In genomic region chr12:4888739-4889138, GRCm38 (mm10) we compare ENCODE assay signal across 20 mouse cellular contexts. TPM values are rescaled to one million over a fixed set of nuclear protein-coding genes. Genes with fewer than 3 reads are reported as not detected.
DNase-seq lines count a peak whose midpoint lies in the region; ATAC-seq and TF ChIP-seq lines count a peak whose summit lies in the region.
"Had no signal": no experiment of that assay in that cellular context is flagged by ENCODE, and none has a peak within 500 bp of the region (broad histone marks: within the 10 kb centered on the region; RNA-seq: fewer than 3 reads in every experiment).

No protein-coding gene starts in this region.

- H3K4me3 ChIP-seq in heart, embryonic 12.5 days: no peak overlapping the region
- no peak overlapping the region for H3K4me3 ChIP-seq in liver, embryonic 13.5 days (replicated peaks)
- H3K4me3 ChIP-seq in liver, postnatal 0 days (ENCODE audit: low read depth, low read length): no peak overlapping the region
- H3K4me3 ChIP-seq in forebrain, embryonic 15.5 days: no peak overlapping the region
- H3K4me3 ChIP-seq: embryonic facial prominence, embryonic 15.5 days; erythroblast, embryonic 14.5 days; forebrain, embryonic 10.5 days; hindbrain, embryonic 10.5 days had no signal

- peaks cover 7% of the 10 kb centered on the region for H3K4me1 ChIP-seq in heart, embryonic 12.5 days (replicated peaks)
- peaks cover 28% of the 10 kb centered on the region for H3K4me1 ChIP-seq in liver, embryonic 13.5 days (replicated peaks)
- H3K4me1 ChIP-seq in liver, postnatal 0 days (ENCODE audit: insufficient read depth): no peaks in the 10 kb centered on the region
- H3K4me1 ChIP-seq in forebrain, embryonic 15.5 days: no peaks in the 10 kb centered on the region
- H3K4me1 ChIP-seq: embryonic facial prominence, embryonic 15.5 days; forebrain, embryonic 10.5 days; hindbrain, embryonic 10.5 days had no signal

- H3K4me2 ChIP-seq in heart, embryonic 12.5 days: no peak overlapping the region
- no peak overlapping the region for H3K4me2 ChIP-seq in liver, embryonic 13.5 days
- no peak overlapping the region for H3K4me2 ChIP-seq in liver, postnatal 0 days (ENCODE audit: low read depth, low read length)
- H3K4me2 ChIP-seq in forebrain, embryonic 15.5 days (replicated peaks): no peak overlapping the region
- H3K4me2 ChIP-seq: embryonic facial prominence, embryonic 15.5 days; heart, embryonic 11.5 days; hindbrain, embryonic 14.5 days had no signal

- no peak for TF ChIP-seq CTCF in liver, postnatal 0 days (IDR thresholded peaks at IDR 0.05; ENCODE audit: low read depth)

- 0 out of 2 replicates have a peak, but pooled peaks have one; percentile 57 for ATAC-seq in heart, embryonic 12.5 days (ENCODE audit: insufficient number of reproducible peaks, low FRiP score)
- peak; percentile 96 for ATAC-seq in liver, embryonic 13.5 days (ENCODE audit: low read depth)
- ATAC-seq in liver, postnatal 0 days: peak; percentile 54
- no peak for ATAC-seq in forebrain, embryonic 15.5 days (replicated peaks)
- ATAC-seq: forebrain, embryonic 14.5 days had no signal

- TF ChIP-seq EP300 in liver, postnatal 0 days (IDR thresholded peaks at IDR 0.05; ENCODE audit: low read depth): no peak

- no peak overlapping the region for H3K27ac ChIP-seq in heart, embryonic 12.5 days (ENCODE audit: poor library complexity, severe bottlenecking)
- peak overlapping the region; percentile 23; the same call in 1 of the 2 replicates for H3K27ac ChIP-seq in liver, embryonic 13.5 days
- H3K27ac ChIP-seq in liver, postnatal 0 days (ENCODE audit: low read depth): no peak overlapping the region
- no peak overlapping the region for H3K27ac ChIP-seq in forebrain, embryonic 15.5 days (replicated peaks)
- H3K27ac ChIP-seq: embryonic facial prominence, embryonic 15.5 days; forebrain, embryonic 10.5 days; hindbrain, embryonic 10.5 days; hindbrain, embryonic 14.5 days had no signal

- peaks cover 20% of the 10 kb centered on the region for H3K36me3 ChIP-seq in heart, embryonic 12.5 days
- peaks cover 55% of the 10 kb centered on the region for H3K36me3 ChIP-seq in liver, embryonic 13.5 days
- H3K36me3 ChIP-seq in liver, postnatal 0 days (replicated peaks; ENCODE audit: insufficient read depth, low read length): peaks cover 33% of the 10 kb centered on the region
- H3K36me3 ChIP-seq in forebrain, embryonic 15.5 days: peaks cover 16% of the 10 kb centered on the region

- no peaks in the 10 kb centered on the region for H3K9me3 ChIP-seq in heart, embryonic 12.5 days (replicated peaks)
- no peaks in the 10 kb centered on the region for H3K9me3 ChIP-seq in liver, embryonic 13.5 days (replicated peaks)
- H3K9me3 ChIP-seq in liver, postnatal 0 days (ENCODE audit: low read length): no peaks in the 10 kb centered on the region
- no peaks in the 10 kb centered on the region for H3K9me3 ChIP-seq in forebrain, embryonic 15.5 days
- H3K9me3 ChIP-seq: embryonic facial prominence, embryonic 15.5 days; forebrain, embryonic 10.5 days; hindbrain, embryonic 10.5 days had no signal

- no peak for DNase-seq in heart, adult 18-20 months
- DNase-seq in liver, embryonic 13.5 days: no peak
- no peak for DNase-seq in liver, postnatal 0 days
- DNase-seq in right cerebral cortex, adult 2 months (ENCODE audit: low spot score in 2 of 2): no peak
- DNase-seq: adrenal gland, adult 2 months; adrenal gland, postnatal 36 days; cerebellum, adult 2 months; cerebellum, postnatal 14 days; embryo, embryonic 11 days; gastrocnemius, postnatal 25 days had no signal

- no peaks in the 10 kb centered on the region for H3K27me3 ChIP-seq in heart, embryonic 12.5 days (replicated peaks)
- H3K27me3 ChIP-seq in liver, embryonic 13.5 days: no peaks in the 10 kb centered on the region
- no peaks in the 10 kb centered on the region for H3K27me3 ChIP-seq in liver, postnatal 0 days (ENCODE audit: insufficient read depth, low read length)
- H3K27me3 ChIP-seq in forebrain, embryonic 15.5 days: no peaks in the 10 kb centered on the region
- H3K27me3 ChIP-seq: CH12.LX; embryonic facial prominence, embryonic 15.5 days had no signal

- H3K9ac ChIP-seq in heart, embryonic 12.5 days: no peak overlapping the region
- no peak overlapping the region for H3K9ac ChIP-seq in liver, embryonic 13.5 days
- no peak overlapping the region for H3K9ac ChIP-seq in liver, postnatal 0 days (replicated peaks)
- H3K9ac ChIP-seq in forebrain, embryonic 15.5 days (replicated peaks): no peak overlapping the region
- H3K9ac ChIP-seq: embryonic facial prominence, embryonic 15.5 days; hindbrain, embryonic 14.5 days had no signal

RNA-seq across cellular contexts. Expression of gene Mfsd2b, which starts 14.6 kb away (rescaled TPM):
- 7.2 TPM in 2 replicates for polyA plus RNA-seq in heart, embryonic 12.5 days (2016; fragmentation: Nextera tagmentation; extraction: Ambion mirVana)
- under 1 TPM; 0.52 to 0.93 TPM for total RNA-seq in heart, adult 18-20 months (2021)
- 61.2 and 64.9 TPM in 2 replicates for polyA plus RNA-seq in liver, embryonic 13.5 days (2015; fragmentation: Nextera tagmentation; extraction: Ambion mirVana)
- polyA plus RNA-seq in liver, postnatal 0 days (2015; fragmentation: Nextera tagmentation; extraction: Ambion mirVana): 24.8 and 28.0 TPM in 2 replicates
- 0.81 and 1.1 TPM in 2 replicates for polyA plus RNA-seq in forebrain, embryonic 15.5 days (2015; fragmentation: Nextera tagmentation; extraction: Ambion mirVana)

RNA-seq across cellular contexts. Expression of gene Ubxn2a, which starts 18.8 kb away (rescaled TPM):
- 36.0 and 38.2 TPM in 2 replicates for polyA plus RNA-seq in heart, embryonic 12.5 days (2016; fragmentation: Nextera tagmentation; extraction: Ambion mirVana)
- 10 to 100 TPM; 69.0 to 76.7 TPM for total RNA-seq in heart, adult 18-20 months (2021)
- polyA plus RNA-seq in liver, embryonic 13.5 days (2015; fragmentation: Nextera tagmentation; extraction: Ambion mirVana): 35.8 and 45.1 TPM in 2 replicates
- polyA plus RNA-seq in liver, postnatal 0 days (2015; fragmentation: Nextera tagmentation; extraction: Ambion mirVana): 19.7 and 22.0 TPM in 2 replicates
- polyA plus RNA-seq in forebrain, embryonic 15.5 days (2015; fragmentation: Nextera tagmentation; extraction: Ambion mirVana): 50.7 and 53.2 TPM in 2 replicates

RNA-seq across cellular contexts. Expression of gene Atad2b, which starts 28.4 kb away (rescaled TPM):
- polyA plus RNA-seq in heart, embryonic 12.5 days (2016; fragmentation: Nextera tagmentation; extraction: Ambion mirVana): 13.0 and 13.1 TPM in 2 replicates
- 10 to 100 TPM; 11.6 to 12.4 TPM for total RNA-seq in heart, adult 18-20 months (2021)
- polyA plus RNA-seq in liver, embryonic 13.5 days (2015; fragmentation: Nextera tagmentation; extraction: Ambion mirVana): 4.9 and 5.1 TPM in 2 replicates
- polyA plus RNA-seq in liver, postnatal 0 days (2015; fragmentation: Nextera tagmentation; extraction: Ambion mirVana): 4.1 and 4.7 TPM in 2 replicates
- polyA plus RNA-seq in forebrain, embryonic 15.5 days (2015; fragmentation: Nextera tagmentation; extraction: Ambion mirVana): 11.3 and 12.4 TPM in 2 replicates

RNA-seq across cellular contexts. Expression of gene Wdcp, which starts 45.6 kb away (rescaled TPM):
- polyA plus RNA-seq in heart, embryonic 12.5 days (2016; fragmentation: Nextera tagmentation; extraction: Ambion mirVana): 14.4 and 14.7 TPM in 2 replicates
- 1 to 10 TPM; 7.3 to 8.4 TPM for total RNA-seq in heart, adult 18-20 months (2021)
- polyA plus RNA-seq in liver, embryonic 13.5 days (2015; fragmentation: Nextera tagmentation; extraction: Ambion mirVana): 16.1 and 17.3 TPM in 2 replicates
- 8.4 and 9.4 TPM in 2 replicates for polyA plus RNA-seq in liver, postnatal 0 days (2015; fragmentation: Nextera tagmentation; extraction: Ambion mirVana)
- polyA plus RNA-seq in forebrain, embryonic 15.5 days (2015; fragmentation: Nextera tagmentation; extraction: Ambion mirVana): 14.5 and 16.0 TPM in 2 replicates

RNA-seq across cellular contexts. Expression of gene Fkbp1b, which starts 47.3 kb away (rescaled TPM):
- polyA plus RNA-seq in heart, embryonic 12.5 days (2016; fragmentation: Nextera tagmentation; extraction: Ambion mirVana): 6.9 and 10.7 TPM in 2 replicates
- under 1 TPM in 1 of 2 experiments, not detected in 1; 0.74 TPM for total RNA-seq in heart, adult 18-20 months (2021)
- polyA plus RNA-seq in liver, embryonic 13.5 days (2015; fragmentation: Nextera tagmentation; extraction: Ambion mirVana): 3.2 and 3.6 TPM in 2 replicates
- polyA plus RNA-seq in liver, postnatal 0 days (2015; fragmentation: Nextera tagmentation; extraction: Ambion mirVana): 3.1 and 4.6 TPM in 2 replicates
- 20.0 and 23.9 TPM in 2 replicates for polyA plus RNA-seq in forebrain, embryonic 15.5 days (2015; fragmentation: Nextera tagmentation; extraction: Ambion mirVana)
